Mouse (Mus musculus): ENCODE data around the gene Rab34. TPM values are rescaled to one million over a fixed set of nuclear protein-coding genes. Genes with fewer than 3 reads are reported as not detected.

Rab34 gene
- total RNA-seq, 2 experiments from 2014 or later, result 32.6 to 34.5 TPM

DNA sequence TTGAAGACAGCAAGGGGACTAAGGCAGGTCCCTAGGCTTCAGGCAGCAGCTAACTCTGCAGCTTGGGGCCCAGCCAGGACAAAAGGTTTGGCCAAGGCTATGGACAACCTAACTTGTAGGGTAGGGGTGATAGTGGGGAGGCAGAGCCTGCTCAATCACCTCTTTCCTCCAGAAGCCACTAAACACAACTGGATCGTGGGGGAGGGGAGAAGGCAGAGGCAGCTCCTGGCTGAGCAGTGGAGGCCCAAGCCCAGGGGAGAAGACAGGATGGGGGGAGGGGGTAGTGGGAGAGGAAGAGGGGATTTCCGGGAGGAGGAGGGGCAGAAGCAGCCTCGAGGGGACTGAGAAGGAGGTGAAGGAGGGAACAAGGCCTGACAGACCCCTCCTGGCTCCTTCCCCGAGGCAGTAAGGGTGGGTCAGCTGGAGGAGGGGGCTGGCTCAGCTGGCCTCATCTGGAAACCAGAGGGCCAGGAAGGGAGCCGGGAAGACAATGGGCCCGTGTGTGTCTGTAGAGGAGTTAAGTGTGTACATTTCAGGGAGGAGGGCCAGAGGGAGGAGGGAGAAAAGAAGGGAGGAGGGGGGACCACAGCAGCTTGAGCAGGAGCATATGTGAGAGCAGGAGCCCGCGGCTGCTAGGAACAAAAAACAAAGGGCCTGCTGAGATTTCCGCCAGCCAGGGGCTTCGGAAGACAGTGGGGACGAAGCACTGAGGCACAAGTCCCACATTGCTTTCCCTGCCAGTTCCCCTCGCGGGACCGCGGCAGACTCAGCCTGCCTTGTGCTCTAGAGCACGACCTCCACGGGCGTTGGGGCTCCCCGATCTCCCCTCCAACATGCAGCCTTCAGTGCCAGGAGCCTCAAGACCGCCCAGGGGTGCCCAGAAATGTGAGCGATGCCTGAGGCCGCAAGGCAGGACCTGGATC lies 24.3 kb upstream of the Rab34 start:
- intact Hi-C loops (cut with DNase I), result no loop called here
- peak in 1 of 2 experiments; percentile 45 for DNase-seq (ENCODE audit: low spot score in 2 of 2)

DNA sequence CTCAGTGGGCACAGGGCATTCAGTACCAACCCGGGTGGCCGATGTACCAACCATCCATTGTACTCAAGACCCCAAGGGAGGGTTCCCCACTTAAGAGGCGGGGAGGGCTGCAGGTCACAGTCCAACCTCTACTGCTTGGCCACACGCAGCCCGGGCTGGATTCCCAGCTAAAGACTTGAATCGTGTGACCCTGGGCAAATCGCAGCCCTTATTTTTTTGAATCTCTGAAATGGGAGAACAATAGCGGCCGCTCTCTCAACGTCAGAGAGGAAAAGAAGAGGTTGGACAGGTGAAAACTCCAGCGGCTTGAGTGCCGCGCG lies 23.7 kb upstream of the Rab34 start:
- no peak for DNase-seq (ENCODE audit: low spot score in 2 of 2)
- intact Hi-C loops (cut with DNase I), result no loop called here

DNA sequence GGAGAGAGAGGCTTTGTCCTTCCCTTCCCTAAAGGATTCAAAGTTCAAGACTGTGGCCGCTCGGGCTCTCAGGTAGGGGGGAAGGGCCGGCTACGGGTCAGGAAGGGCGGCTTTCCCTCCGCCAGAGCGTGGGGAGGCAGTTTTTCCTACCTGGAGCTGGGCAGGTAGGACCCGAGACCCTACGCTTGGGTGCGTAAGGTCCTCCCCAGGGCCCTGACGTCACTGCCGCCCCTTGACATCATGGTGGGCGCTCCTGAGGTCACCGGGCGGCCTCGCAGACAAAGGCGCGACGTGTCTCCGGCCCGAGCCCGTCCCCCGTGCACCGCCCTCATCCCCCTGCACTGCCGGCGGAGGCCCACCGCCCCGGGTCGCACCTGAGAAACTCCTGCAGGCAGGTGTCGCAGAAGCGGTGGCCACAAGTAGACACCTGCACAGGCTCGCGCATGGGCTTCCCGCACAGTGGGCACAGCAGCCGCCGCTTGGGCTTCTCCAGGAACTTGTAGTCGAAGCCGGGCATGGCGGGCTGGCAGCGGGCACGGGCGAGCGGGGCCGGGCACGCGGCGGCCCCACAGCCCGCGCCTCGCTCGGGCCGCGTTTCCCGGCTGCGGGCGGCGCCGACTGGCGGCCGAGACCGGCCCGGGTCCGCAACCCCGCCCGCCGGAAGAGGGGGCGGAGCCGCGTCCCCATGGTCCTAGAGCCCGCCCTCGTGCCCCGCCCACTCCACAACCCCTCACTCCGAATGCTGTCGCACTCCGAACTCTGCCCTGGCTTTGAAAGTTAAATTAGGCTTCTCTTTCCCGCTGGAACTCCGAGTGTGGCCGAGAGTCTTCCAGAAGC lies 23.1 kb upstream of the Rab34 start, which contains the start of gene Traf4:
Gene Traf4 (minus strand): TSS at position 666 of the 837 bp plus-strand sequence.
- DNase-seq (ENCODE audit: low spot score in 2 of 2), result peak in 1 of 2 experiments; percentile 75

DNA sequence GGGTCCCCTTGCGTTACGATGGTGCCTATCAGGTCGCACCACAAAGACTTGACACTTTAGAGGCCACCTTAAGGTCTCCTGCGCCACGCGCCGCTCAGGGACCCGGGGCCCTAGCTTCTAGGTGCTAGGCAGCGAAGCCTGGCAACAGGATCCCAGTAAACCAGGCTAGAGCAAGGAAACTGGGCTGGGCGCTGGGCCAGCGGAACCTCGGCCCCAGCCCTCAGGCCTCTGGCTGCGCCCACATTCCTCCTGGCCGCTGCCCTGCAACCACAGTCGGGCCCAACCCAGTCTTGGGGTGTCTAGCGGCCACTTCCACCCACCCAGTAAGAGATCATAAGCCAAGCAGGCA lies 22.5 kb upstream of the Rab34 start:
- intact Hi-C loops (cut with DNase I), result no loop called here
- peak in 1 of 2 experiments; percentile 42 for DNase-seq (ENCODE audit: low spot score in 2 of 2)

More for the DNA sequence above, 23.1 kb upstream of the Rab34 start, which contains the start of gene Traf4:
- intact Hi-C loops (cut with DNase I), result no loop called here

DNA sequence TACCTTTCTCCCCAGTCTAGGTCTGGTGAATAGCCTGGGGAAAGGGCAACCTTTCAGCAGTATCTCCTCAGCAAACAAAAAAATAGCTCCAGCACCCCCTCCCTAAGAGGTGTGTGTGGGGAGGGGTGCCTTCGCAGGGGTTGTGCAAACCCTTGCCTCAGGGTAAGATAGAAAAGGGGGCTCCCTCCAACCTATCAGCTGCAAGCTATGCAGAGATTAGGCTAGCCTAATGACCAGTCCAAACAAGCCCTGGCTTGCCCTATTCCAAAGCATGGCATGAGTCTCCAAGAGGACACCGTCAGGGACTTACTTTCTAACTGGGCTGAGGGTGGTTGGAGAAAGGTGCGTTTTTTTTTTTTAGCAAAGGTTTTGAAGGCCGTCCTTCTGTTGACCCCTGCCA lies 22.1 kb upstream of the Rab34 start:
- no peak for DNase-seq (ENCODE audit: low spot score in 2 of 2)
- intact Hi-C loops (cut with DNase I), result no loop called here

DNA sequence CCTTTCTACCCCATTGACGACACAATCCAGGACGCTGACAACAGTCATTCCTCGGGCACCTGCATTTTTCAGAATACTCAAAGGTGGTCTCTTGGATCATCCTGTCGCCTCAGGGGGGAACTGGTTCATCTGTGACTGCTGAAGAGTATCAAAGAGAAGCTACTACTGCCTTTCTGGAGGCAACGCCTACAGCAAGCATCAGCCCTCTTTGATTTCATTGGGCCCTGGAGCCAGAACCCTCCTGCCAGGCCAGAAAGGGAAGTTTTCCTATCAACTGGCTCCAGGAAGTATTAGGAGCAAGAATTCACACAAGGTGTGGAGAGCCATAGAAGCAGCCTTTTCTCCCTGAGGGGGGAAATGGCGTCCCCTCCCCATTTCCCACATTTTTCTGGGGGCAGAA lies 21.6 kb upstream of the Rab34 start:
- intact Hi-C loops (cut with DNase I), result no loop called here
- DNase-seq (ENCODE audit: low spot score in 2 of 2), result no peak

DNA sequence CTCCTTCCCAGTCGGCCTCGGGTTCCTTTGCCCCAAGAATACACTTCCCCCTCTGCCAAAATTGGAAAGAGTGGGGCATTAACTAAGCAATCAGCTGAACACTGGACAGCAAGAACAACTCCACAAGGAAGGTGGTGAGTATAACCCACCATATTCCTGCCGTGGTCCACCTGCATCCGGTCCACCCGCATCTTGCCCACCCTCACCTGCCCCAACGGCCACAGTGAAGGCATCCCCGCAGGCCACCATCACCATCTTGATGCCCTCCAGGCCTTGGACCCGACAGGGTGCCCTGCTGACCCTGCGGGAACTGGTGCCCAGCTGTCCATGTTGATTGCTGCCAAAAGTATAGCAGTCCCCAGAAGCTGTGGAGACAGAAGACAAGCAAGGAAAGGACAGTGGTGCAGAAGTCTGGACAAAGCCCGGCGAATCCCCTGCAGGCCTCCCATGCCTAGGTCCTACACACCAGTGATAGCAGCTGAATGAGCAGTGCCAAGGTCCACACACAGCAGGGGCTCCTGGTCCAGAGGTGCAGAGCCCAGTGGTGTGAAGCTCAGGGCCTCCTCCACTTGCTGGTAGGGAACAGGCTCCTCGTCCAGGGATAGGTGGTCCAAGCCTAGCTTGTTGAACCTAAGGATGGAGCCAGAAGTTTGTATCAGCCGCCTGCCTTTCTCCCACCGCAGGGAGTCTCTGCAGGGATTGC lies 20.8 kb upstream of the Rab34 start:
- DNase-seq (ENCODE audit: low spot score in 2 of 2), result no peak

DNA sequence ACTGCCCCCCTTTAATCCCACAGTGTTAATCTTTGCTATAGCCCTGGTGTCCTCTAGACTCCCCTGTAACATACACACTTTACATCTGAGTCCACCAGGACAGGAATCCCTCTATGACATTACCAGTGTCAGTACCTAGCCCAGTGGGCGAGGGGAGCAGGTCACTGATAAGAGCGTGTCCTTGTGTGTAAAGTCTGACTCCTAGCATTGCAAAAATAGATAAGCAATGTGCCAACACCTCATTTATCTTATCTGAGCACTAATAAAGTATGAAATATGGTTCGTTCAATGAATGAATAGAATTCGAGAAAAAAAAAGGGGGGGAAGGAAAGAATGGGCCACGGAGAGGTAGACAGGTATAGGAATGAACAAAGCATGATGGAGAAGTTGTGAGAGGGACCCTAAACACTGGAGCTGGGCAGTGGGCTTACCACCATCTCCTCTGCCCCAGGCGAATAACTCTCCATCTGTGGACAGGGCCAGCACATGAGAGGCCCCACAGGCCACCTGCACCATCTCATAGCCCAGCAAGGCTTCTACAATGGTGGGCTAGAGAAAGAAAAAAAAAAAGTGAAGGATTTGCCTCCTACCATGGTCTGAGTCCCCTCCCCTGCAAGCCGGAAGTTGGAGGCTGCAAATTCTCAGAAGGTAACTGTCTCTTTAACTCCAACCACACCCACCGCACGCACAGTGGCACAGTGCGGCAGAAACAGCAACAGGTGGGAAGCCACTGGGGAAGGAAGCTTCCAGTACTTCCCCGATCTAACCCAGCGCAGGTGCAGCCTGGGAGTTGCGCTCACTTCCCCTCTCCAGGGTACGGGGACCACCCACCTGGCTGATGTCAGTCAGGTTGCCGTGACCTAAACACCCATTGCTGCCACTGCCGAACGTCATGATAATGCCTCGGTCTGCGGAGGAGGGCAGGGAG lies 19.4 kb upstream of the Rab34 start:
- intact Hi-C loops (cut with DNase I), result no loop called here
- DNase-seq (ENCODE audit: low spot score in 2 of 2), result no peak

More for the DNA sequence above, 20.8 kb upstream of the Rab34 start:
- intact Hi-C loops (cut with DNase I), result no loop called here

DNA sequence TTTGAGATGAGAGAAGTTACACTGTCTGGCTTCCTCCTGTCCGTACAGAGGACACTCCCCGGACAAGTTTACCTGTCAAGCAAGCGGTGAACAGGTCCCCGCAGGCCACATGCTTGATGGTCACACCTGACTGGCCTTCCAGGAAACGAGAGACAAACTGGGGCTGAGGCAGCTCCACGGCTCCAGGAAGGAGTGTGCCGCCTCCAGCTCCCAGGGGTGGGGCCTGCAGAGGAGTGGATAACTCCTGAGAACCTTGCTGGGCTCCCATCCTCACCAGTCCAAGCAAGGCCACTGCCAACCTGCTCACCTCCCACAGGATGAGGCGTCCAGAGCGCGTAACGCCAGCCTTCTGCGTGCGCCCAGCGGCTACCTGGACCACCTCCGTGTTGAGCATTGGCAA lies 17.9 kb upstream of the Rab34 start:
- intact Hi-C loops (cut with DNase I), result no loop called here
- no peak for DNase-seq (ENCODE audit: low spot score in 2 of 2)

DNA sequence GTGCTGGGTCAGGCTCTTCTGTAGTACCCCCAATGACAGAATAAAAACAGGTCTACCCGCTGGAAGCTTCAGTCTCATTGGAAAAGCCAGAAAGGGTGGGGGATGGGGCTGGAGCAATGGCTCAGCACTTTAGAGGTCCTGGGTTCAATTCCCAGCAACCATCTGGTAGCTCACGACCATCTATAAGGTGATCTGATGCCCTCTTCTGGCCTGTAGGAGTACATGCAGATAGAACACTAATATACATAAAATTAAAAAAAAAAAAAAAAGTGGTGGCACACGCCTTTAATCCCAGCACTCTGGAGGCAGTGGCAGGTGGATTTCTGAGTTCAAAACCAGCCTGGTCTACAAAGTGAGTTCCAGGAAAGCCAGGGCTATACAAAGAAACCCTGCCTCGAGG lies 16.9 kb upstream of the Rab34 start:
- DNase-seq (ENCODE audit: low spot score in 2 of 2), result no peak
- intact Hi-C loops (cut with DNase I), result no loop called here

DNA sequence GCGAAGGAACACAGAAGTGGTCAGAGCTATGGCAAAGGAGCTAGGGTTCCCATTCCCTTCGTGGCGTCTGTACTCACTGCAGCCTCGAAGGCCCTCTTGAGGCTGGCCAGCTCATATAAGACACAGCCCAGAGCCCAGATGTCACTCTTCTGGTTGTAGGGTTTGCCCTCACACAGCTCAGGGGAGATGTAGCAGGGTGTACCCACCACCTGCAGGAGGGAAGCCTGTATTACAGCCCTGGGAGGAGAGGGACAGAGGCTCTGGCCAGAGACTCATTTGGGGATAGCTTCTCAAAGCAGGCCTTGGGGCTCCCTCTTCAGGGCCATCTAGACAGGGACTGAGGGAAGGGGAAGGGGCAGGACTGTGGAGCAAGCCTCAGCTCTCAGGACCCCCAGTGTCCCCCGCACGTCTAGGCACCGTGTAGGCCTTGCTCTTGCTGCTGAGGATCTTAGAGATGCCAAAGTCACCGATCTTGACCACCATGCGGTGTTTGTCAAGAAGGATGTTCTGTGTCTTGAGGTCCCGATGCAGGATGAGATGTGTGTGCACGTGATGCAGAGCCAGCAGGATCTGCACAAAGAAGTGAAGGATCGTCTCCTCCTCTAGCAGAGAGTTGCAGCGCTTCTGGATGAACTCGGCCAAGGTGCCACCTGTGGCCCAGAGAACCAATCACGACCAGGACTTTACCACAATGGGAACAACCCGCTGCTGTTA lies 16.0 kb upstream of the Rab34 start:
- DNase-seq (ENCODE audit: low spot score in 2 of 2), result no peak
- intact Hi-C loops (cut with DNase I), result no loop called here

DNA sequence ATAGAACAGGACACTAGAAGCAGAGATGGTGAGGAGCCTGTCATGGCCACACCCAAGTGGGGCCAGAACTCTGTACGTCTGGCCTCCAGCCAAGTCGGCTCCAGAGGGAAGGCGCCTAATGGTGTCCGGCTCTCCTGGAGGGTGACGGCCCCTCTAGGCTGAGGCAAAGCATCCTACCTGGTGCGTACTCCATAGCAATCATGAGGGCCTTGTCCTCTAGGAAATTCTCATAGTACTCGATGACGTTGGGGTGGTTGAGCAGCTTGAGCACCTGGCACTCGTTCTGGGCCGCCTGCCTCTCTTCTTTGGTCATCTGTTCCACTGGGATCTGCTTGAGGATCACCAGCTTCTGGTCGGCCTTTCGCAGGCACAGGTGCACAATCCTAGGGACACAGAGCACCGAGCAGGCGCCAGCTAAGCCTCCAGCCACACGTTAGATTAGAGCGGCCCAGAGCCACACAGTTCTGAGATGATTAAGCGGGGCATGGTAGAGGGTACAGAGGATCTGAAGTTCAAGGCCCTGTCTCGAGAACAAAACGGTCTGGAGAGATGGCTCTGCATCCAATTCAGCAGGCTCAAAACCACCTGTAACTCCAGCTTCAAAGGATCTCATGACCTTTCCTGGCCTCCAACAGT lies 15.4 kb upstream of the Rab34 start:
- intact Hi-C loops (cut with DNase I), result no loop called here
- no peak for DNase-seq (ENCODE audit: low spot score in 2 of 2)

DNA sequence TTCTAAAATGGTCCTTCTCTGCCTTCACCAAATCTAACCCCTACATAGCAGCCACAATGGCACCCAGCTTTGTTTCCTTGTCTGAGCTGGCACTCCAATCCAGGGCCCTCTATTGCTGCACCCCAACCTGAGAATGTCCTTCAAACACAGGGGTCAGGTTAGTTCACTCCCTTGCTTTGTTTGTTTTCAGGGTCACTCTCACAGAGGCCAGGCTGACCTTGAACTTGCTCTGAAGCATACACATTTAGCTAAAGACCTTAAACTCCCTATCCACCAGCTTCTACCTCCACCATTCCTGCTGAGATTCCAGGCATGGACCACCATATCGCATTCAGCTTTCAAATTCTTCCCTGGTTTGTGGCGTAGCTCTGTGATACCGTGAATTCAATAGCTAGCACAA lies 13.7 kb upstream of the Rab34 start:
- DNase-seq (ENCODE audit: low spot score in 2 of 2), result no peak
- intact Hi-C loops (cut with DNase I), result no loop called here

DNA sequence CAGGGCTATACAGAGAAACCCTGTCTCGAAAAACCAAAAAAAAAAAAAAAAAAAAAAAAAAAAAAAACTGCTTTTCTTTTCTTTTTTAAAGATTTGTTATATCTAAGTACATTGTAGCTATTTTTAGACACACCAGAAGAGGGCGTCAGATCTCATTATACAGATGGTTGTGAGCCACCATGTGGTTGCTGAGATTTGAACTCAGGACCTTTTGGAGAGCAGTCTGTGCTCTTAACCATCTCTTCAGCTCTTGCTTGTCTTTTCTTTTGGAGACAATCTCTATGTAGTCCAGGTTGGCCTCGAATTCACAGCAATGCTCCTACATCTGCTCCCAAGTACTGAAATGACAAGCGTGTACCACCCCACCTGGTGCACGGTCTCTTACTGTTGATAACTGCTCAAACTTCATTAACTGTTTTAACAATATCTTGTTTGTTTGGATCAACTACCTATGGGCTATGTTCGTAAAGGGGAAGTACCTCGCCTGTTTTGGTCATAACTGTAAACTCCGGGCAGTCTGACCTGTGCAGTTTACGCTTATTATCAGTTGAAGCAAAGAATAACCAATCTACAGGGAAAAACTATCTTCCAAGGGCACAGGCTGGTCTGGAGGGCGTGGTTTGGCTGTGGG lies 12.3 kb upstream of the Rab34 start:
- DNase-seq (ENCODE audit: low spot score in 2 of 2), result no peak
- intact Hi-C loops (cut with DNase I), result loop anchor here (5.0 kb wide), 2 partner anchors 139 to 194 kb away; partner anchors contain the start of genes Flot2 and Phf12

DNA sequence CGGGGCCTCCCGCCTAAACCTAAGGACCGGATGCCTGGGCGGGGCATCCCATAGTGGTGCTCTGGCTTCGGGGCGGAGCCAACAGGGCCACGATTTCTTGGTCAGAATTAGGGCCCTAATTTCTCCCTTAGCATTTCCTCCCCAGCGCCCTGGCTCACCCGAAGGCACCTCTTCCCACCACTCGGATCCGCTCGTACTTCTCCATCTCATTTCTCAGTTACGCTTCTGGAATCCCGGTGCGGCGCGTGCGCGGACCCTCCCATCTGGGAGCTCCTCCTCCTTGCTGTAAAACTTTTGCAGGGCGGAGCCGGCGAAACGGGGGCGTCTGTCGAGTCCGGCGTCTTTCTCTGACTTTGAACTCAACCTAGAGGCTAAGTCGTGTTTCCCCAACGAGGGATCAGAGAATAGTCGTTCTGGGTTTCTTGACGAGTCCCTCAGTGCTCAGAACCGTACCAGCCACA lies 11.8 kb upstream of the Rab34 start, which contains the start of the genes Nek8 and Tlcd1:
Gene Nek8 (minus strand): TSS at position 274 of the 461 bp plus-strand sequence.
Gene Tlcd1 (plus strand): TSS at position 310 of the 461 bp plus-strand sequence.
- intact Hi-C loops (cut with DNase I), result loop anchor here (5.0 kb wide), 2 partner anchors 139 to 194 kb away; partner anchors contain the start of genes Flot2 and Phf12
- DNase-seq (ENCODE audit: low spot score in 2 of 2), result peak; percentile 68 to 78

DNA sequence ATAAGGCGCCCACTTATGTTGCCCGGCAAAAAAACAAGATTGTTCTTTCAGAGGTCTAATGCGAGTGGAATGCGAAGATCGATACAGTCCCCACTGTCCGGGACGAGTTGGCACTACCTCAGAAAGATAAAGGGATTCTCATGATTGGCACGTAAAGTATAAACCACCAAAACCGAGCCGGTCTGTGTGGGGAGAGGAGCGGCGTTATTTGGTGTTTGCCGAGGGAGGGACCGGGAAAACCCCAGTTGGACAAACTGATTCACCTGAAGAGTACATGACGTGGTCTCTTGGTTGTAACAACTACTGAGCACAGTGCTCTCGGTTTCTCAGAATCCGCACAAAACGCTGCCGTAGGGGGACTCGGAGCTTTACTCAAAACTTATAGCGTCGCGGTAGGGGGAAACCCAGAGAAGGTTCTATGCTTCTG lies 11.3 kb upstream of the Rab34 start:
- no peak for DNase-seq (ENCODE audit: low spot score in 2 of 2)
- intact Hi-C loops (cut with DNase I), result loop anchor here (5.0 kb wide), 2 partner anchors 140 to 195 kb away; partner anchors contain the start of genes Flot2 and Phf12

DNA sequence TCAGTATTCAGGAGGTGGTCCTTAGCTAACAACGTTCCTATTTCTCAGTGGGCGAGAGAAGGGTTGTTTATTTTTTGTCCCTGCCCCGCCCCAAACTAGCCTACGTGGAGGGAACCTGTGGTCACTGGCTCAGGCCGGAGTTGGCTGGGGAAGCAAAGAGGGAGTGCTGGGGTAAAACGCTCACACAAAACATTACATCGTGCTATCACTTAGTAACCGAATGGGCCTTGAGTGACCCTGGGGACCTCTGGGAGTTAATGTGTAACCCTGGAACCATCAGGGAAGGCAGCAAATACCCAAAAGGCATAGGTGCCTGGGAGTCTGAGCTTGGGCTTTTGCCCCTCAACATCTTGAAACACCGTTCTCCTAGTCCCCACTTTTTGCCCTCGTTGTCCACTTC lies 10.8 kb upstream of the Rab34 start:
- DNase-seq (ENCODE audit: low spot score in 2 of 2), result no peak
- intact Hi-C loops (cut with DNase I), result loop anchor here (5.0 kb wide), 2 partner anchors 140 to 195 kb away; partner anchors contain the start of genes Flot2 and Phf12
